Mouse (Mus musculus) erythroid progenitor cell, adult 5-6 weeks (primary cell): ENCODE results near the gene Sf3a3. TPM values are rescaled to one million over a fixed set of nuclear protein-coding genes. Genes with fewer than 3 reads are reported as not detected.

Experiments
- ATAC-seq: replicated peaks from 2 replicates; pipeline ENCODE4 v1.8.0; 2016; ENCODE audit warnings: moderate number of reproducible peaks, mild to moderate bottlenecking, moderate TSS enrichment, inconsistent platforms; ENCODE audit not compliant: poor library complexity, low FRiP score, severe bottlenecking
- total RNA-seq, 2 experiments: library from RNA; stranded (forward) in 1 of 2; stranded (reverse) in 1 of 2; fragments of 150-400 nt in 1 of 2; fragments of 186-747, 209-891 nt in 1 of 2; gene quantifications; 2 replicates each; pipeline versions ENCODE4 v1.2.3 to v1.2.4; 2015 to 2017; ENCODE audit warnings: low replicate concordance in 2 of 2

Gene Sf3a3
- total RNA-seq, 2 experiments from 2014 or later = 37.7 to 54.1 TPM

- no peak for ATAC-seq
These were observed 4.5 kb downstream of the Sf3a3 start for GRCm38 (mm10) chr4:124719101-124719500.

GRCm38 (mm10) chr4:124726121-124726520 is 11.5 kb downstream of the Sf3a3 start:
- ATAC-seq = no peak

GRCm38 (mm10) chr4:124736952-124737351 is 22.4 kb downstream of the Sf3a3 start:
- ATAC-seq = no peak

- no peak for ATAC-seq
These were observed 22.9 kb downstream of the Sf3a3 start for GRCm38 (mm10) chr4:124737486-124737885.

GRCm38 (mm10) chr4:124738013-124738412 is 23.4 kb downstream of the Sf3a3 start:
- ATAC-seq = no peak

- no peak for ATAC-seq
These were observed 24.2 kb downstream of the Sf3a3 start for GRCm38 (mm10) chr4:124738783-124739182.

- peak; percentile 73 for ATAC-seq
These were observed 27.1 kb downstream of the Sf3a3 start, which contains the start of gene Inpp5b for GRCm38 (mm10) chr4:124741376-124742343. Gene Inpp5b, plus strand, starts transcription at chr4:124741850.

GRCm38 (mm10) chr4:124742839-124743238 is 28.3 kb downstream of the Sf3a3 start:
- ATAC-seq = no peak

GRCm38 (mm10) chr4:124746577-124746976 is 32.0 kb downstream of the Sf3a3 start:
- ATAC-seq = no peak

- ATAC-seq = no peak
These were observed 33.3 kb downstream of the Sf3a3 start for GRCm38 (mm10) chr4:124747851-124748250.

GRCm38 (mm10) chr4:124751300-124752250 is 37.0 kb downstream of the Sf3a3 start:
- ATAC-seq = peak; percentile 93

GRCm38 (mm10) chr4:124752281-124753199 is 38.0 kb downstream of the Sf3a3 start:
- ATAC-seq = peak; percentile 77

GRCm38 (mm10) chr4:124755526-124755925 is 41.0 kb downstream of the Sf3a3 start:
- no peak for ATAC-seq

GRCm38 (mm10) chr4:124759305-124759811 is 44.8 kb downstream of the Sf3a3 start:
- no peak for ATAC-seq

- no peak for ATAC-seq
These were observed 46.6 kb downstream of the Sf3a3 start for GRCm38 (mm10) chr4:124761201-124761600.

GRCm38 (mm10) chr4:124762858-124763452 is 48.4 kb downstream of the Sf3a3 start:
- ATAC-seq = no peak

GRCm38 (mm10) chr4:124765802-124766565 is 51.4 kb downstream of the Sf3a3 start:
- ATAC-seq = no peak

- ATAC-seq = no peak
These were observed 52.0 kb downstream of the Sf3a3 start for GRCm38 (mm10) chr4:124766566-124766940.
